Mouse (Mus musculus): Measurements from ENCODE around the gene Dock3.

DNA sequence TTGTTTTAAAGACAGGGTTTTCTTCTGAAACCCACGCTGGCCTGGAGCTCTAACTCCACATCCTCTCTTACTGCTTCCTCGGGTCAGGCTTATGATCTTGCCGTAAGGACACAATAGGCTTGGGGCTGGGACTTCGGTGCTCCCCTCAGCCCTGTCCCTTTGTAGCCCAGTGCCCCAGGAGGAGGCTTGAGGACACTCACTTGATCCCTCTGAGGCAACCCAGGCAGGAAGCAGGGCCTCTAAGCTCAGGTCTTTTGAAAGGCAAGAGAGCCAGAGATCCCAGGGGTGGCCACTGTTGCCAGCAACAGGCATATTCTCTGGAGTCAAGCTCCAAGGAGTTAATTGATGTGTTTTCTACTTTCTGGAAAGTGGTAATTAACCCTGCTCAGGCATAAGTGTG is 352.2 kb downstream of the Dock3 start:
- TF ChIP-seq CTCF (conservative IDR thresholded peaks at IDR 0.05; ENCODE audit: low read length) (no peak), NANOG (IDR thresholded peaks at IDR 0.05; ENCODE audit: borderline replicate concordance, low read length) (no peak), POU5F1 (IDR thresholded peaks at IDR 0.05; ENCODE audit: borderline replicate concordance, low read length) (no peak)

All from E14TG2a.4 (cell line).